Mouse (Mus musculus) neural tube, embryonic 13.5 days (tissue): Measurements from ENCODE around the gene Gng7. TPM values are rescaled to one million over a fixed set of nuclear protein-coding genes. Genes with fewer than 3 reads are reported as not detected.

Source experiments
- polyA plus RNA-seq: library from polyadenylated mRNA; unstranded; fragments of >200 nt; fragmentation: Nextera tagmentation; extraction: Ambion mirVana; gene quantifications from 2 replicates; pipeline ENCODE4 v1.2.1, GENCODE M21; 2015

The Gng7 gene
- polyA plus RNA-seq, 1 experiment from 2014 or later, result 17.4 TPM

Other genes starting within 250 kb of the Gng7 start
- gene Sf3a2, start 216.7 kb downstream of the Gng7 start, polyA plus RNA-seq, result 67.5 and 71.0 TPM in 2 replicates
- 128 and 137 TPM in 2 replicates for gene Plekhj1, start 216.3 kb downstream of the Gng7 start, polyA plus RNA-seq
- 0.11 TPM in 1 of 2 replicates, not detected in the other for gene Amh, start 209.7 kb downstream of the Gng7 start, polyA plus RNA-seq
- gene Jsrp1, start 201.4 kb downstream of the Gng7 start, polyA plus RNA-seq, result 0.76 and 1.1 TPM in 2 replicates
- gene Oaz1, start 188.3 kb downstream of the Gng7 start, polyA plus RNA-seq, result 1,173 and 1,183 TPM in 2 replicates
- 2.3 and 3.2 TPM in 2 replicates for gene Lingo3, start 170.9 kb downstream of the Gng7 start, polyA plus RNA-seq
- gene Lsm7, start 159.7 kb downstream of the Gng7 start, polyA plus RNA-seq, result 199 and 218 TPM in 2 replicates
- 62.0 and 66.2 TPM in 2 replicates for gene Sppl2b, start 159.7 kb downstream of the Gng7 start, polyA plus RNA-seq
- gene Tmprss9, start 143.1 kb downstream of the Gng7 start, polyA plus RNA-seq, result 0.08 and 0.31 TPM in 2 replicates
- 328 and 331 TPM in 2 replicates for gene Timm13, start 114.0 kb downstream of the Gng7 start, polyA plus RNA-seq
- gene Lmnb2, start 96.7 kb downstream of the Gng7 start, polyA plus RNA-seq, result 38.3 and 41.6 TPM in 2 replicates
- 8.8 and 9.0 TPM in 2 replicates for gene Gadd45b, start 84.9 kb downstream of the Gng7 start, polyA plus RNA-seq
- 38.1 and 38.7 TPM in 2 replicates for gene Diras1, start 10.7 kb upstream of the Gng7 start, polyA plus RNA-seq
- 40.9 and 44.2 TPM in 2 replicates for gene Slc39a3, start 22.5 kb upstream of the Gng7 start, polyA plus RNA-seq
- 283 and 286 TPM in 2 replicates for gene Sgta, start 45.2 kb upstream of the Gng7 start, polyA plus RNA-seq
- 47.4 and 48.4 TPM in 2 replicates for gene Thop1, start 55.1 kb upstream of the Gng7 start, polyA plus RNA-seq
- 0.27 and 0.90 TPM in 2 replicates for gene Creb3l3, start 83.9 kb upstream of the Gng7 start, polyA plus RNA-seq
- gene Map2k2, start 91.0 kb upstream of the Gng7 start, polyA plus RNA-seq, result 217 and 244 TPM in 2 replicates
- 12.2 and 14.9 TPM in 2 replicates for gene Zbtb7a, start 120.3 kb upstream of the Gng7 start, polyA plus RNA-seq
- gene Pias4, start 153.0 kb upstream of the Gng7 start, polyA plus RNA-seq, result 60.0 and 77.5 TPM in 2 replicates
- 532 and 537 TPM in 2 replicates for gene Eef2, start 161.7 kb upstream of the Gng7 start, polyA plus RNA-seq
- 79.1 and 80.9 TPM in 2 replicates for gene Dapk3, start 168.1 kb upstream of the Gng7 start, polyA plus RNA-seq
- gene 4930442H23Rik, start 168.9 kb upstream of the Gng7 start, polyA plus RNA-seq, result not detected in 2 replicates
- not detected in 2 replicates for gene Nmrk2, start 187.1 kb upstream of the Gng7 start, polyA plus RNA-seq
- 58.1 and 62.3 TPM in 2 replicates for gene Atcay, start 215.9 kb upstream of the Gng7 start, polyA plus RNA-seq
- gene Zfr2, start 218.2 kb upstream of the Gng7 start, polyA plus RNA-seq, result 21.7 and 21.8 TPM in 2 replicates
- gene Matk, start 238.0 kb upstream of the Gng7 start, polyA plus RNA-seq, result 10.5 and 13.0 TPM in 2 replicates